12 mouse cellular contexts compared by ENCODE assay signal in genomic region chr12:91041363-91041762, GRCm38 (mm10).
"Had no signal": no experiment of that assay in that cellular context is flagged by ENCODE, and none has a peak within 500 bp of the region (broad histone marks: within the 10 kb centered on the region; RNA-seq: fewer than 3 reads in every experiment).

No protein-coding gene starts in this region.

- H3K4me1 ChIP-seq: limb, embryonic 12.5 days; liver, embryonic 13.5 days; megakaryocyte, embryonic 14.5 days; midbrain, embryonic 15.5 days had no signal

- H3K27me3 ChIP-seq: limb, embryonic 12.5 days; liver, embryonic 13.5 days; megakaryocyte, embryonic 14.5 days; midbrain, embryonic 15.5 days; neural tube, embryonic 12.5 days had no signal

- ATAC-seq: liver, postnatal 0 days; midbrain, embryonic 15.5 days had no signal

- H3K27ac ChIP-seq: limb, embryonic 12.5 days; liver, embryonic 13.5 days; midbrain, embryonic 15.5 days; neural tube, embryonic 12.5 days had no signal

- DNase-seq: kidney, postnatal 25 days; layer of hippocampus, adult 9-11 months; liver; liver, embryonic 13.5 days; liver, postnatal 0 days; lung, postnatal 36 days; thymus, adult 2 months; thymus, postnatal 4 days had no signal

- H3K9ac ChIP-seq: limb, embryonic 12.5 days; liver, embryonic 13.5 days; liver, postnatal 0 days; midbrain, embryonic 15.5 days; neural tube, embryonic 12.5 days had no signal

- H3K4me3 ChIP-seq: limb, embryonic 12.5 days; liver, embryonic 13.5 days; megakaryocyte, embryonic 14.5 days; midbrain, embryonic 15.5 days; neural tube, embryonic 12.5 days had no signal

- H3K36me3 ChIP-seq: limb, embryonic 12.5 days; liver, embryonic 13.5 days; midbrain, embryonic 15.5 days; neural tube, embryonic 12.5 days had no signal
